Mouse (Mus musculus) NIH3T3 (cell line): ENCODE results near the gene Peak1.

Experiments used
- DNase-seq: peaks from one replicate; pipeline ENCODE4 v3.0.0-alpha.2; 2012; ENCODE audit warnings: low read depth

The Peak1 gene

GRCm38 (mm10) chr9:56196921-56197320 lies 220.9 kb downstream of the Peak1 start:
- no peak for DNase-seq

- DNase-seq = no peak
Observed at GRCm38 (mm10) chr9:56195193-56195592, 222.7 kb downstream of the Peak1 start.

GRCm38 (mm10) chr9:56191498-56192455 lies 226.1 kb downstream of the Peak1 start:
- no peak for DNase-seq

- DNase-seq = no peak
Observed at GRCm38 (mm10) chr9:56180118-56180781, 237.6 kb downstream of the Peak1 start.

GRCm38 (mm10) chr9:56179416-56180117 lies 238.3 kb downstream of the Peak1 start:
- peak; percentile 36 for DNase-seq

GRCm38 (mm10) chr9:56177354-56177753 lies 240.5 kb downstream of the Peak1 start:
- peak; percentile 74 for DNase-seq

- DNase-seq = no peak
Observed at GRCm38 (mm10) chr9:56175316-56175715, 242.6 kb downstream of the Peak1 start.

- DNase-seq = no peak
Observed at GRCm38 (mm10) chr9:56167690-56168089, 250.2 kb downstream of the Peak1 start.

GRCm38 (mm10) chr9:56166161-56166560 lies 251.7 kb downstream of the Peak1 start:
- peak; percentile 68 for DNase-seq

- no peak for DNase-seq
Observed at GRCm38 (mm10) chr9:56165377-56165776, 252.5 kb downstream of the Peak1 start, which contains the start of gene Tspan3. Gene Tspan3 (minus strand): TSS chr9:56165477.

- DNase-seq = peak; percentile 90
Observed at GRCm38 (mm10) chr9:56160341-56161141, 257.3 kb downstream of the Peak1 start.

- no peak for DNase-seq
Observed at GRCm38 (mm10) chr9:56159456-56159855, 258.4 kb downstream of the Peak1 start.

- no peak for DNase-seq
Observed at GRCm38 (mm10) chr9:56158077-56158476, 259.8 kb downstream of the Peak1 start.

GRCm38 (mm10) chr9:56154572-56154971 lies 263.3 kb downstream of the Peak1 start:
- DNase-seq = no peak

- DNase-seq = peak; percentile 29
Observed at GRCm38 (mm10) chr9:56152482-56153007, 265.3 kb downstream of the Peak1 start.

- peak; percentile 70 for DNase-seq
Observed at GRCm38 (mm10) chr9:56151745-56152481, 266.0 kb downstream of the Peak1 start.
